Mouse (Mus musculus) limb, embryonic 10.5 days (tissue): ENCODE measurements around the gene Bbs7. TPM values are rescaled to one million over a fixed set of nuclear protein-coding genes. Genes with fewer than 3 reads are reported as not detected.
"Not testable (repeated sequence)": the region's sequence is repeated elsewhere in the genome, so short reads cannot be mapped to it uniquely, and the experiment has no call there.

Experiments used
- DNase-seq: peaks from one replicate; pipeline ENCODE4 v3.0.0-alpha.2; 2017; ENCODE audit warnings: low spot score
- H3K27ac ChIP-seq: fragments of 300-500 bp; sonication (generic); 2 replicates; pipeline ENCODE4 v1.5.1; 2016; ENCODE audit warnings: mild to moderate bottlenecking
- H3K27me3 ChIP-seq: fragments of 300-500 bp; sonication (generic); 2 replicates; pipeline ENCODE4 v1.6.1; 2016; ENCODE audit warnings: low read depth, mild to moderate bottlenecking; ENCODE audit not compliant: poor library complexity, severe bottlenecking
- H3K36me3 ChIP-seq: fragments of 300-500 bp; sonication (generic); 2 replicates; pipeline ENCODE4 v1.6.1; 2016; ENCODE audit warnings: mild to moderate bottlenecking, moderate library complexity
- H3K4me1 ChIP-seq: fragments of 300-500 bp; sonication (generic); 2 replicates; pipeline ENCODE4 v1.6.1; 2016
- H3K4me3 ChIP-seq: fragments of 300-500 bp; sonication (generic); 2 replicates; pipeline ENCODE4 v1.5.1; 2016; ENCODE audit warnings: mild to moderate bottlenecking, moderate library complexity
- H3K9me3 ChIP-seq: fragments of 300-500 bp; sonication (generic); replicated peaks from 2 replicates; pipeline ENCODE4 v1.6.1; 2016; ENCODE audit warnings: mild to moderate bottlenecking
- WGBS: fragments of 180-500 bp; shearing (Covaris S2); methylation state at CpG from one replicate; pipeline ENCODE4 v1.1.7; 2016; 5-methylcytosine and 5-hydroxymethylcytosine counted together
- polyA plus RNA-seq: library from polyadenylated mRNA; unstranded; fragments of >200 nt; fragmentation: Nextera tagmentation; extraction: Ambion mirVana; gene quantifications from 2 replicates; pipeline ENCODE4 v1.2.1, GENCODE M21; 2016

The Bbs7 gene
- polyA plus RNA-seq, result 14.1 and 18.9 TPM in 2 replicates

- no peaks in the 10 kb centered on the region for H3K27me3 ChIP-seq
- H3K9me3 ChIP-seq, result no peaks in the 10 kb centered on the region
- 0 out of 2 replicates have a peak, but pooled peaks cover 10% of the 10 kb centered on the region for H3K4me1 ChIP-seq
- peak within 1 kb of the TSS; percentile 83 for H3K27ac ChIP-seq
- 5% methylated on average over 38 of the region's 38 CpGs for WGBS
- H3K4me3 ChIP-seq, result peak within 1 kb of the TSS; percentile 71
- DNase-seq, result peak; percentile 96
- no peaks in the 10 kb centered on the region for H3K36me3 ChIP-seq
Measured at GRCm38 (mm10) chr3:36613202-36613907, at the start of gene Bbs7. Gene Bbs7 (minus strand): TSS chr3:36613477.

- H3K4me1 ChIP-seq, H3K27me3 ChIP-seq, H3K36me3 ChIP-seq, H3K27ac ChIP-seq, H3K4me3 ChIP-seq, H3K9me3 ChIP-seq, DNase-seq: not testable (repeated sequence)
Measured at GRCm38 (mm10) chr3:36645245-36645559, 31.9 kb upstream of the Bbs7 start.

DNA sequence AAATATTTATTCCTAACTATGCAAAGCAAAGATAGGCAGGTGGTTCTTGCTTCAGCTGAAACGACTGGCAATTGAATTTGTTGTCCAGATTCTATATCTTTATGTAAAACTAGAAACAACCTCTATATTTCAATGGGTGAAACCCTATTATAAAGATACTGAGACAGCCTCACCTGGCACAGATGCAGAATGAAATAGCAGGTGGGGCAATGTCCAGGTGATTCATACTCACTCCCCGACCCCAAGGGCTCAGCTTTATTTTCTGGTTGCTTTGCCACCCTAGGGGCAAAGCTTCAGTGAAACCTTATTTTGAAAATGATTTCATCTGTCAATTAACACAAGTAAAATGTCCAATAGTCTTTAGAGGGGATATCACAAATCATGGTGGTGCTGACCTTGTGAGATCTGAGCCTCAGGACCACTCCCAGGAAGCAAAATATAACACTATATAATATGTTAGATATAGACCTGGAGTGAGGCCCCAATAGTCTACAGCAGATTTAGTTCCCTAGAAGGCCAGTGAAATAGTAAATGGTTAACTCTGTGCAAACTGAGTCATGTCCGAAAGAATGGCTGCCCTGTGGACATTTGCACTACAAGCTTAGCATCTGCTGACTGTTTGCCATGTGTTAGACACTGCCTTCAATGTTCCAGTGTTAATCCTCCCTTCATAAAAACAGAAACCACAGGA lies 31.4 kb upstream of the Bbs7 start:
- no peak overlapping the region for H3K27ac ChIP-seq
- H3K4me3 ChIP-seq, result no peak overlapping the region
- no peaks in the 10 kb centered on the region for H3K27me3 ChIP-seq
- H3K9me3 ChIP-seq, result no peaks in the 10 kb centered on the region
- 83% methylated on average over 3 of the region's 3 CpGs for WGBS
- H3K4me1 ChIP-seq, result no peaks in the 10 kb centered on the region
- no peaks in the 10 kb centered on the region for H3K36me3 ChIP-seq
- no peak for DNase-seq

DNA sequence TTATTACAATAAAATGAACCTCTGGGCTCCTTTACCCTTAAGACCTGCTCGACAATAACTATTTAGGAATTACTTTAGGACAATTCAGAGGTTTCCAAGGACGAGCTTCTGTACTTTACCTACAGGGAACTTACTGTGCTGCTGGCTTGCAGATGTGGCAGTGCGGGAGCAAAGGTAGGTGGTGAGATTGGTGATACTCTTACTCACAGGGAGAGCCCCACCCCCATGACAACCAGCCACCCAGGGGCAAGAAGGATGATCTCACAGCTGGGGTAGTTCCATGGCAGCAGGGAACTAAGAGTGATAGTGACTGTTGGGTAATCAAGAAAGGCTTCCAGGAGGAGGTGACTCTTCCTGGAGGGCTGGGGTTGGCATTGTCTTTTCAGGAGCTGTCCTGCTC lies 30.1 kb upstream of the Bbs7 start:
- 78% methylated on average over 3 of the region's 3 CpGs for WGBS
- no peak for DNase-seq
- H3K27ac ChIP-seq, result no peak overlapping the region

GRCm38 (mm10) chr3:36642736-36643135 lies 29.5 kb upstream of the Bbs7 start:
- no peak overlapping the region for H3K27ac ChIP-seq
- H3K27me3 ChIP-seq, result no peaks in the 10 kb centered on the region
- 73% methylated on average over 13 of the region's 13 CpGs for WGBS
- DNase-seq, result no peak
- H3K36me3 ChIP-seq, result no peaks in the 10 kb centered on the region
- no peak overlapping the region for H3K4me3 ChIP-seq
- no peaks in the 10 kb centered on the region for H3K9me3 ChIP-seq
- no peaks in the 10 kb centered on the region for H3K4me1 ChIP-seq

More for the DNA sequence above, 30.1 kb upstream of the Bbs7 start:
- Histone ChIP-seq H3K36me3 (no peaks in the 10 kb centered on the region), H3K4me1 (no peaks in the 10 kb centered on the region), H3K9me3 (no peaks in the 10 kb centered on the region), H3K4me3 (no peak overlapping the region), H3K27me3 (no peaks in the 10 kb centered on the region)

DNA sequence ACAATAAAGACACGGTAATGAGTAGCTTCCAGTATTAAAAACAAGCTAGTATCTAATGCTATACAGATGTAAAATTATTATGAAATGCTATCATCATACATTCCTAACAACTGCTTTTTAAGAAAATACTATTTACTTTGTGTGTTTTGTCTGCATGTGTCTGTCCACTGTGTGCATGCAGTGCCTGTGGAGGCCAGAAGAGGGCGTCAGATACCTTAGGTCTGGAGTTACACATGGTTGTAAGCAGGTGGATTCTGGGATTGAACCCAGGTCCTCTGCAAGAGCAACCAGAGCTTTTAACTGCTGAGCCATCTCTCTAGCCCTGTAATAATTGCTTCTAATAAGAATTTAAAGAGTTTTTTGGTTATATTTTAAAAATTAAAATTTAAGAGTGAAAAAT lies 27.5 kb upstream of the Bbs7 start:
- no peaks in the 10 kb centered on the region for H3K36me3 ChIP-seq
- no peak for DNase-seq
- WGBS, result 57% methylated on average over 2 of the region's 2 CpGs
- H3K4me3 ChIP-seq, result no peak overlapping the region
- H3K27me3 ChIP-seq, result no peaks in the 10 kb centered on the region
- no peaks in the 10 kb centered on the region for H3K9me3 ChIP-seq
- no peaks in the 10 kb centered on the region for H3K4me1 ChIP-seq
- H3K27ac ChIP-seq, result no peak overlapping the region

DNA sequence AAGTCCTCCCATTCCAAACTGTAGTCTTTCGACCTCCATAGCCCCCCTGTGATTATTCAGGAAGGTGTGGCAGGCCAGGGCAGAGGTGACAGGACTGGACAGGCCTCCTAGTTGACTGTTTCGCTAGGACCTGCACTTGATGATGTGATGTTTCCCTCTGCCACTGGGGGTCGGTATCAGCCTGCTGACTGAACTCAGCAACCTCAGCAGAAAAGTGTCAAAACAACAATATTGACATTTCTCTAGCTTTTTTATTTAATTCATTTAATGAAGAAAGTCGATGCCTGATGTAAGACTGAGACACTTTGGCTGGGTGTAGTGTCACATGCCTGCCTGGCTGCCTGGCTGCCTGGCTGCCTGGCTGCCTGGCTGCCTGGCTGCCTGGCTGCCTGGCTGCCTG lies 22.2 kb upstream of the Bbs7 start:
- no peaks in the 10 kb centered on the region for H3K4me1 ChIP-seq
- no peaks in the 10 kb centered on the region for H3K36me3 ChIP-seq
- no peaks in the 10 kb centered on the region for H3K27me3 ChIP-seq
- DNase-seq, result peak; percentile 38
- no peak overlapping the region for H3K27ac ChIP-seq
- H3K9me3 ChIP-seq, result no peaks in the 10 kb centered on the region
- WGBS, result 26% methylated on average over 4 of the region's 4 CpGs
- H3K4me3 ChIP-seq, result no peak overlapping the region

DNA sequence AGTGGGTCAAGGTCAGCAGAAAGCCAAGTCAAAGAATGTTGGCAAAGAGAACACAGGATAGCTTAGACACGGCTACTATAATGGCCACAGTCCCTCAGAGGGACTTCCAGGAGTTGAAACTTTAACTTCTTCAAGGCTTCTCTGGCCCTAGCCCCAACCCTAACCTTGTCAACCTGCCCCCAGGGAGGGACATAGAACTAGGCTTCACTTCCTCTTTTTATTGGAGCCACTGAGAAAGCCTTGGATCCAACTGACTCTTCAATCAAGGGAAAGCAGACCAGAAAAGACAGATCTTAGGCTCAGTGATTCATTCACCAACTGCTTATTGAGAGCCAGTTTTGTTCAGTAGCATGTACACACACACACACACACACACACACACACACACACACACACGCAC lies 13.5 kb upstream of the Bbs7 start:
- H3K9me3 ChIP-seq, result no peaks in the 10 kb centered on the region
- no peaks in the 10 kb centered on the region for H3K36me3 ChIP-seq
- H3K4me1 ChIP-seq, result no peaks in the 10 kb centered on the region
- no peak overlapping the region for H3K4me3 ChIP-seq
- no peak overlapping the region for H3K27ac ChIP-seq
- no peaks in the 10 kb centered on the region for H3K27me3 ChIP-seq
- WGBS, result 91% methylated on average over 2 of the region's 2 CpGs
- DNase-seq, result no peak

DNA sequence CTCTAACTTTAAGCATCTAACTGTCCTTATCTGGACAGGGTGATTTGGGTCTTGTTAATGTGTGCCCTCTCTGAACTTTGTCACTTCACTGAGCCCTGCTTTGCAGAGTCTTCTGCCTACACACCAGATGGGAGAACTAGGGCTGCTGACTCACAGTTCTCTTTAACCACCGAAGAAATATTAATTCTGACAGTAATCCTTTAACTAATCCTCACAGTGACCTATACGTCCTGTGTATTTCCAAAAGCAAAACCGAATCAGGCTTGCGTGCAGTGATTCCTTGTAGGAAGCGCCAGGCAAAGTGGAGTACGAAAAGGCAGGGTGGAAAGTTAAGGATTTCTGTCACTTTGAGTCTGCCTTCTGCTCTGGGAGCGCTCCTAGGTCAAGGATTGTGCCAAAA lies 4.9 kb upstream of the Bbs7 start:
- 70% methylated on average over 7 of the region's 7 CpGs for WGBS

GRCm38 (mm10) chr3:36613908-36614255 lies 605 bp upstream of the Bbs7 start:
- DNase-seq, result no peak
- H3K36me3 ChIP-seq, result no peaks in the 10 kb centered on the region
- H3K27ac ChIP-seq, result no peak overlapping the region
- H3K4me3 ChIP-seq, result no peak overlapping the region
- 0 out of 2 replicates have a peak, but pooled peaks cover 10% of the 10 kb centered on the region for H3K4me1 ChIP-seq
- H3K9me3 ChIP-seq, result no peaks in the 10 kb centered on the region
- H3K27me3 ChIP-seq, result no peaks in the 10 kb centered on the region
- 68% methylated on average over 5 of the region's 5 CpGs for WGBS

More for the DNA sequence above, 4.9 kb upstream of the Bbs7 start:
- 0 out of 2 replicates have a peak, but pooled peaks cover 5% of the 10 kb centered on the region for H3K4me1 ChIP-seq
- H3K4me3 ChIP-seq, result no peak overlapping the region
- no peaks in the 10 kb centered on the region for H3K36me3 ChIP-seq
- no peaks in the 10 kb centered on the region for H3K27me3 ChIP-seq
- no peak overlapping the region for H3K27ac ChIP-seq
- H3K9me3 ChIP-seq, result no peaks in the 10 kb centered on the region
- no peak for DNase-seq

DNA sequence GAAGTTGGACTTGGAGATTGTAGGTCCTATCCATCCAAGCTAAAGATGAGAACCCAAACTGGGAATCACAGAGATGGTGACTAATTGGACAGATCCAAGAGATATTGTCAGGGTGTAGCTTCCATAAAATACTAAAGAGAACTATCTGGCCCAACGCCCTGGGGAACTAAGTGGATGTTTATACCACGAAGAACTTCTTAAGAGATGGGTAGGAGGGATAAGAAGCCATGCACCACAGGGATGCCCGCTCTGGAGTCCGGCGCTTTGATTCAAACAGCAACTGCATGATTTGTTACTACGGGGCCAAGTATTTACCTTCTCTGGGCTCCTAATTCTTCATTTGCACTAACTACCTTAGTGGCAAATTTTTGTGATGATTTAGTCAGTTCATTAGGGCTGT lies 590 bp downstream of the Bbs7 start:
- no peaks in the 10 kb centered on the region for H3K36me3 ChIP-seq
- 4% methylated on average over 6 of the region's 6 CpGs for WGBS
- H3K27me3 ChIP-seq, result no peaks in the 10 kb centered on the region
- peak overlapping the region; percentile 83 for H3K27ac ChIP-seq
- peak overlapping the region; percentile 71 for H3K4me3 ChIP-seq
- no peaks in the 10 kb centered on the region for H3K9me3 ChIP-seq
- no peak for DNase-seq
- H3K4me1 ChIP-seq, result 0 out of 2 replicates have a peak, but pooled peaks cover 10% of the 10 kb centered on the region

GRCm38 (mm10) chr3:36605894-36606783 lies 7.1 kb downstream of the Bbs7 start:
- Histone ChIP-seq H3K27ac (no peak overlapping the region), H3K36me3 (peaks cover 5% of the 10 kb centered on the region; the same call in 1 of the 2 replicates), H3K4me3 (no peak overlapping the region), H3K9me3 (no peaks in the 10 kb centered on the region), H3K27me3 (no peaks in the 10 kb centered on the region), H3K4me1 (no peaks in the 10 kb centered on the region)
- 85% methylated on average over 7 of the region's 7 CpGs for WGBS
- DNase-seq, result no peak

- H3K27ac ChIP-seq, H3K4me3 ChIP-seq, H3K9me3 ChIP-seq, H3K27me3 ChIP-seq, DNase-seq, H3K4me1 ChIP-seq, H3K36me3 ChIP-seq: not testable (repeated sequence)
- WGBS, result 93% methylated on average over 8 of the region's 9 CpGs
Measured at GRCm38 (mm10) chr3:36599773-36600172, 13.5 kb downstream of the Bbs7 start.
